Mouse (Mus musculus): ENCODE results near the gene Faf1.

The Faf1 gene

DNA sequence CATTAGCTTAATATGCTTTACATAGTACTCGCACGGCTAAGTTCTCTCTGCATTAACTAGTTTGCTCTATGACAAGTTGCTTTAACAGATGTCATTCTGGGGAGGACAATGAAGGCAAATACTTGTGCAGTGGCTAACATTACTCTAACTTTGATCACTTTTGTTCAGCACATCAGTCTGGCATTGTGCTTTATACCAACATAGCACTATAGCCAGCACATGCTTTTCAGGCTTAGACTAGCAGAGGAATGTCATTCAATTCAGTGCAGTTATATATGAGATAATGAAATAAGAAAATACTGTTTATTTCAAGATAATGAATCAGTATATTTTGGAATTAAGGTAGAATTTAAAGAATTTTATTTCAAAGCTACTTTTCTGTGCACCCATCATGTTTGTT is 115.9 kb downstream of the Faf1 start:
- DNase-seq, result no peak

DNA sequence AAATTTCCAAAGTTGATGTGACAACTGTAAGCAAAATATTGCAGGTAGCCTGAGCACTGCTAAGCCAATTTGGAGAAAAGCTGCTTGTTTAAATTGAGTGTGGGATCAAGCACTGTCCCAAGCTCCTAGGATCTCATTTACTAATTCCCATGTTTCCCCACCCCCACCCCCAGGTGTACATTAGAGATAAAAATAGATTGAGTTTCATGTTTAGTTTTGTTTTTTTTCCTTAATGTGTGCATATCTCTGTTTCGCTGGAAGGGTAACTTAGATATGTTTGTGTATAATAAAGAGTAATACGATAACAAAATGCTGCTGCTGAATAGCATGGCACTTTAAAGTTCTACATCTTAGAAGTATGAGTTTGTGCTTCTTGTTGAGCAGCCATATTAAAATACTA is 116.7 kb downstream of the Faf1 start:
- DNase-seq, result no peak

DNA sequence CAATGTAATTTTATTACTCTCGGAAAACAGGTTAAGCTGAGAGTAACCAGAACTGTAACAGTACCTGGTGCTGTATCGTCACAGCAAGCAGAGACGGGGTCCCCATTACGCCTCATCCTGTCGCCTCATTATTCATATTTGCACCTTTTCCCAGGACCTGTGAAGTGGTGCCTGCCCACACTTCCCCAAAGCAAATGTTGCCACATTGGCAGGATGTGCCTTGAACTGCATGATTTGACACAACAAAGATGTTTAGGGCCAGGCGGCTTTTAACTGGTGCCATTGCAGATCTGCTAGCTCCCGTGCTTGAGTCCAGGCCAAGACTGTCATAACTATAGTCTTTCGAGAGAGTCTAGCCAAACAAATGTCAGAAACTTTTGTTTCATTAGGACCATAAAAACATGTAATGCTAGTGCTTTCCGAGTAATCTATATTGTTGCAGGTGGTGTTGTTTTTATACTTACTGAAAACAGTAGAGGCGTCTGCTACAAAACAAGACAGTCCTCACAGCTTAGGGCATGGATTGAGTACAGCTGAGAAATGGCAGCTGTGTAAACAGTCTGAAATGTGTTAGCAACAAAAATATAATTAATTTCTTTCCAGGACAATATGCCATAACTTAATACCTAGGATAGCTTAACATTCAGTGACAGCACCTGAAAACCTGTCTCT is 121.3 kb downstream of the Faf1 start:
- DNase-seq, result peak; percentile 6 to 24

DNA sequence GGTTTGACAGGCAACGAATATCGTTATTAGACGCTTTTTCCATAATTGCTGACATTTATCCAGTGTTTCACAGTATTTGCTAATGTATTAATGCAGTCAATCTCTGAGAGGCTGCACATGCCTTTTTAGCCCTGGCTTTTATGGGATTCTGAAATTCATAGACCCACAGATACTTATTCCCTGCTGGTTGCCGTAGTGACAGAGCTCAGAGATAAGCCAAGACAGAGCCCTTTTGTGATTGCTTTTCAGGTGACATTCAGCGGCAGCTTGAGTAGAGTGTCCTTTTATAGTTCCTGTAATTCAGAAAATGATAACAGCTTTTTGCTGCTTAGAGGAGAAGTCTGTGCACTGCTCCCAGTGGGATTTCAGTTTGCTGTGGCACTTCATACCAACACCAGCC is 130.0 kb downstream of the Faf1 start:
- no peak for DNase-seq

DNA sequence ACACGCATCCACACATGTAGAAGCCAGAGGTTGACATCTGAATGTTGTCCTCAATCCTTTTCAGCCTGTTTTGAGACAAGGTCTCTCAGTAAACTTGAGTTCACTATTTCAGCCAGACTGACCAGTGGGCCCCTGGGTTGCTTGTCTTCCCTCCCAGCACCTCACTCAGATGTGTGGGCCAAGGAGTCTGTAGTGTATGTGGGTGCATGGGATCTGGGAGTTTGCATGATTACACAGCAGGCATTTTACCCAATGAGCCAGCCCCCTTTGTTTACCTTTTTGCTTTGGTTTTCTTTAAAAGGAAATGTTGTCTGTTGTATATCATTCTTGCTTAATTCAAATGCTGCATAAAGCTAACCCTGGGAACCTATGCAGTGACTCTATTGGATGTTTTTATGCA is 138.8 kb downstream of the Faf1 start:
- DNase-seq, result peak in 1 of 2 experiments; percentile 2

DNA sequence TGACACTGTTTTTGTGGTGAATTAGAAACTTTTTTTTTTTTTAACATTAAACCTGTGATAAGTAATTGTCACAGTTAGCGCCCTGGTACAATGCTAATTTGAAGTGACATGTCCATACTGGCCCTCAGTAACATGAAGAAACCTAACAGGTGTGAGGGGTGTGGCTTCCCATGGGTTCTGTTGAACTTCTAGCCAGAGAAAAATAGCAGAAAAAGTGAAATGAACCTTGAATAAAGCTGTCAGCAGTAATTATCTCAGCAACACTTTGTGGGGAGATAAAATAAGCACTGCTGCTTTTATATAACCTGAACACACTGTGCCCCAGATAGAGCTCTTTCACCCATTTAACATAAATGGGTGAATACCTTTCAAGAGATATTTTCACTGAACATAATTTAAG is 139.2 kb downstream of the Faf1 start:
- peak; percentile 14 to 57 for DNase-seq

DNA sequence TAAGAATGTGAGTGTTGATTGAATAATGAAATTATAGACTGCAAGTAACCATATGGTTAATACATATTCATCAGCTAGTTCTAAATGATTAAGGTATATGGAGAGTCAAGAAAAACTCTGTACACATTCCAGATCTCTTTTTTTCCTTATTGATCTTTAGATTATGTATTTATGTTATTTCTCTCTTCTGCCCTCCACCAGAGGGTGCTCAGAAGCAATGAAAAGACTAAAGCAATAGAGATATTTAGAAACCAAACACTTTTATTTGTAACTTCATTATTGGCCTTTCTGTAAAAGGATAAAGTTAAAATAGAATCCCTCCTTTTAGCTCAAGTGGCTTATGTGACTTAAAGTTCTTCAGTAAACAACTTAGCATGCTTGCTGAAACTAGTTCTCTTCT is 143.1 kb downstream of the Faf1 start:
- no peak for DNase-seq

DNA sequence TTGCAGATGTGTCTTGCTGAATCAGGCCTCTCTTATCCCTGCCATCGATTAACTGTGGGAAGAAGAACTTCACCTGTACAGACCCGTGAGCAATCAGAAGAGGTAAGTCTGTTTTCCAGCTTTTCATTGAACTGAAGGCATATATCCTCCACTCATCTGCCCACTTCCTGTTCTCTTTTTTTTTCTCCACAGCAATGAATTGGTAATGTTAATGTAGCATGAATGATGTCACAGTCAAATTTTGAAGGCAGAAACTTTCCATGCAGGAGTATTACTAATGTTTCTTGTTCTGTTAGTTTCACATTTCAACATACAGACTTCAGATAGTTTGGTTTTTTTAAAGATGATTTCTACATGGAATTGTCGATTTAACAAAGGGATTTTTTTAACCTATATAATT is 153.4 kb downstream of the Faf1 start:
- DNase-seq, result no peak

DNA sequence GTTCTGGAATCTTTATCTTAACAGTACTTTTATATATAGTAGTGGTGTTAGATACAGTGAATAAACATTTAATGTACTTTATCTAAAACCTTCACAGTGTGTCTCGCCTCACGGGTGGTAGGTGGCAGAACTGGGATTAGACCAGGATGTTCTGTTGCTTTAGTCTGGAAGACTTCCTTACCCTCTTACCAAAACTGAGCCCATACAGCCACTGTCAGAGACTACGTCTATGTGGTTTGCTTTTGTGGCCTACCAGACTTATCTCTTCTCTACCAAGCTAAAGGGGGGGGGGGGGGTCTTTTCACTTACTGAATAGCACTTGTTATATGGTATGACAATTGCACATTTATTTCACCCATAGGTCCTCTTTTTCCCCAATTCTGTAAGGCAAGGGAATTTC is 181.5 kb downstream of the Faf1 start:
- no peak for DNase-seq

DNA sequence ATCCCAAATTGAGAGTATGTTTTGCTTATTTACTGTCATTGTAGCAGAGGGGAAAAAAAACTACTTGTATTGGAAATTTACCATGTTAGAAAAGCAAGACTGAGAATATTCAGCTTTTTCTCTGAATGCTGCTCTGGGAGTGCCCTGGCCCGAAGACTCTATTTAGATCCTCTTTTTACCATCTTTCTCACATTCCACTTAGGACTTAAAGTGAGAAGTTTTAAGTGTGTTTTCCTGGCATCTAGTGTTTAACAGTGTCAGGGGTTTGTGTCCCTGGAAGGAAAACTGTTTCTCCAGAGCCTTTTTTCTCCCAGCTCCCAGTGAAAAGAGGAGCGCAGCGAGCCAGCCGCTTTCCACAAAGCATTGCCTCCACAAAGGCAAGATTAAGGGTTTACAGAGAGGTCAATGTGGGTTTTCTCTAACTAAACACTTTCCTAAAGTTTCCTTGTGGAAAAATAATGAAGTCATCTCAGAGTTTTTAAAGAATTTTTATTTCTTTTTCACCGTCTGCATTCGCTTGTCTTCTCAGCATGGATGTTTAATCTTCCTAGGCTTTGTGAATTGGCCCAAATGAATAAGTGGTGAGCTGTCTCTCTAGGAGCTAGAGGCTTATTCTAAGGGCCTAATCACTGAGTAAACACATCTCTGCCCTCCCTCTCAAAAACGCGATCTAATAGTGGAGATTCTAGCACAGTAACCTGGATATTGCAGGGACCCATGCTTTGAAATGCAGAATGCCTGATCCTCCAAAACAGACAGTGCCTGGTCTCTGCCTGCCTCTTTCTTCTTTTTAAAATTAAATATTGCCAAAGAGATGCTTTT is 182.4 kb downstream of the Faf1 start:
- DNase-seq, result no peak

DNA sequence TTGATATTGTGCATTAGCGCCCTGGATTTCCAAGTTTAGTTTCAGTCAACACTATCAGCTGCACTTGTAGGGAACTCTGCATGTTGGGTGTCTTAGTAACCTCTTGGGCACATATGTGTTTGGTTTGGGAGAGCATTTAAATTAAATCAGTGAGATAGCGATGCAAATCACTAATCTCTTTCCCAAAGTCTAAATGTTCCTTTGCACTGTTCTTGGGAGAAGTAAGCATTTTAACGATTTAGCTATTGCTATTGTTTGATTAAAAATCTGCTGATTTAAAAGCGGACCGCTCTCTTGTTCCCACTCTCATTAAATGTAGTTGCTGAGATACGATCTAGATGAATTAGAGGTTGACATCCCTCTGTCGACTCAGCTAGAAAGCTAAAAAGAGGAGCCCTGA is 183.0 kb downstream of the Faf1 start:
- DNase-seq, result no peak

DNA sequence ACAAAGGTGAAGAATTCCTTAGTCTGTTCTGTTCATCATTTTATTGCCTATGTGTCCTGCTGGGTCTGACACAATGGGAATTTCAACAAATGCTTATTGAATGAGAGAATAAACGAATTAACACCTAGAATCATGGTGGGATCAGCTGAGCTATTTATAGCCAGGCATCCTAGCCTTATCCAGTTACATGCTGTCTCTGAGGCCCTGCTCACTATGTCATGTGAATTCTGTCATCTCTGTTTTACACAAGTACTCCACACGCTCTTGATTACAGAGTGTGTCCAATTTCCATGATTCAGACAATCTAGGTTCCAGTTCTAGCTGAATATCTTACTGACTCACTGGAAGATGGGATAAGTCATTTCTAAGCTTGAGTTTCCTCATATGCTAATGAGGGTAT is 183.9 kb downstream of the Faf1 start:
- no peak for DNase-seq

DNA sequence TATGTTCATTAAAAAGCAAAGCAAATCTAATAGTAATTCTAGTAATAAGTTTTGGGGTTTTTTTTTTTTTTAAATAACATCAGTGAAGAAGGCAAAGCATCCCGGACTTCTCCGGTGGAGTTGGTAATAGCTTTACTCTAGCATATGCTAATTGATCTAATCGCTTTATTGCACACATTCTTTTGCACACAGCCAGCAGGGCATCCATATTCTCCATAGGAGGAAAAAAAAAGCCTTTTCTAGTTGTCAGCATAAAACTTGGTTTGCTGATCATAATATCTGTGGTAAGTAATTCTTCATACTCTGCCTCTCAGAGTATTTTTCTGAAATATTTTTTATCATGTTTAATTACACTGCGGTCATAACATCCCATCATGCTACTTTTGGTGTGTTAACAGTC is 185.9 kb downstream of the Faf1 start:
- no peak for DNase-seq

DNA sequence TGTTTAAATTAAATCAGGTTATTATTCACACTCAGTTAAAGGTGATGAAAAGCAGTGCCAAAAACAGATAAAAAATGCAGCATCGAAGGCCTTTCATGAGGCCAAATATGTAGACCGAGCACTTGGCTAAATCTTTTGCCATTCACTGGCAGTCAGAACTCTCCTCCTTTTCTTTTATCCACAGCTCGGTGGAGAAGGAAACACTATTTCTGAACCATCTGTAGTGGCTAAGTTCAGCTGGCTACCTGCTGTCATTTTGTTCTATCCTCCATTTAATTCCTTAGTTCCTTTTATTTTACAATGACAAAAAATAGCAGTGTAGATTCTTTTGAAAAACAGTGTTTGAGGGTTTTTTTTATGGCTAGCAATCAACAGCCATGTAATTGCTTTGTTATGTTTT is 186.6 kb downstream of the Faf1 start:
- DNase-seq, result no peak

DNA sequence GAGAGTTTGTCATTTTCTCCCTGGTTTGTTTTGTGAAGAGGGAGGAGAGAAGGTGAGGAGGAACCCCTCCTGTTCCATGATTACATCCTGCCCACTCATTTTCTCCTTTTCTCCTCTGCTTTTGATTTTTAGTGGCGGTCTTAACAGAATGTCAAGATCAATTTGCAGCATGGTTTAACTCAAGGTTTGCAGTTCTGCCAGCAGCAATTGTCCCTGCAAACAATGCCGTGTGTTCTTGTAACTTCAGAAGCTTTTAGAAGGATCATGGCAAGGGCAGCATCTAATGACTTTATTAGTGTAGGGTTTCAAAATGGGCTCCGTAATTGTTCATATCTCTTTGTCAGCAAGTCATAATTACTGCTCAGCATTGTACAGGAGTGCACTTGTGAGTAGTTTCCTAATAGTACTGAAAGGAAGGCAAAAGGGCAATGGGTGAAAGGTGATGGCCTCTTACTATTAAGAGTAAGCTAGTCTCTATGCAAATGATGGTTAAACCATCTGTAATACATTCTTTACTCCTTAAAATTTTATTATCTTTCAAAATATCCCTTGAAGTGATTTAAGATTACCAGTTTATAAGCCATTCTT is 192.6 kb downstream of the Faf1 start:
- no peak for DNase-seq

DNA sequence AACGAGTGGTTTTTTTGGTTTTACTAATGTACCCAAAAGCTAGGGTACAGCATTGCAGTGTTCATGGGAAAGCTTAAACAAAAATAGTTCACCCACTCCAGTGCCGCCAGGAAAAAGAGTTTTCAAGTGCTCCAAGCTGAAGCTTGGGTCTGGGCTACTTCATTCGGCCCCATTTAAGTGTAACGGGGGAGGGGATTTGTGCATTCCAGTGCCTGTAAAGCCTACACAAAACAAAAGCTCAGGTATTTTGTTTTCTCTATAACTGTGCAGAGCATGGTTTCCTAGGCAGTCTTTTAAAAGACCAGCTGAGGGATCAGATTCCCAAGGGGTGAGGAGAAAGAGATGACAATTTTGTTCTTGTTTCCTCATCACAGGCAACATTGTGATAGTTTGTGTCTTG is 207.9 kb downstream of the Faf1 start:
- DNase-seq, result no peak

DNA sequence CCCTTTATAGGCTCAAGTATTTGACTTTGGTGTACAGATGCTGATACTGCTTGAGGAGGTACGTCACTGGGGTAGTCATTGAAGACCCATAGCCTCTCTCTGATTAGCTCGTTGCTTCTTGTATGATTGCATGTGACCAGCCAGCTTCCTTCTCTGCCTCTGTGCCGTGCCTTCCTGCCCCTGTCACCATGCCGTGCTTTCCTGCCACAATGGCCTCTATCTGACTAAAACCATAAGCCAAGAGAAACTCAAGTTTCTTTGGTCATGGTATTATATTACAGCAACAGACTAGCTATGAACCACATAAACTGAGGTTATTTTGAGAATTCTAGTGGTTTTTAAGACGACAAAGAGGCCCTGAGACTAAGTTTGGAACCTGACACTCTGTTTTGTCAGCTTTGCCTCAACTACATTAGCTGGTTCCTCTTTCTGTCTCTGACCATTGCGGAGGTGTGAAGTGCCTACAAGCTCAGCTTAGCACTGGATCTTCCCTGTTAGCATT is 211.5 kb downstream of the Faf1 start:
- no peak for DNase-seq

DNA sequence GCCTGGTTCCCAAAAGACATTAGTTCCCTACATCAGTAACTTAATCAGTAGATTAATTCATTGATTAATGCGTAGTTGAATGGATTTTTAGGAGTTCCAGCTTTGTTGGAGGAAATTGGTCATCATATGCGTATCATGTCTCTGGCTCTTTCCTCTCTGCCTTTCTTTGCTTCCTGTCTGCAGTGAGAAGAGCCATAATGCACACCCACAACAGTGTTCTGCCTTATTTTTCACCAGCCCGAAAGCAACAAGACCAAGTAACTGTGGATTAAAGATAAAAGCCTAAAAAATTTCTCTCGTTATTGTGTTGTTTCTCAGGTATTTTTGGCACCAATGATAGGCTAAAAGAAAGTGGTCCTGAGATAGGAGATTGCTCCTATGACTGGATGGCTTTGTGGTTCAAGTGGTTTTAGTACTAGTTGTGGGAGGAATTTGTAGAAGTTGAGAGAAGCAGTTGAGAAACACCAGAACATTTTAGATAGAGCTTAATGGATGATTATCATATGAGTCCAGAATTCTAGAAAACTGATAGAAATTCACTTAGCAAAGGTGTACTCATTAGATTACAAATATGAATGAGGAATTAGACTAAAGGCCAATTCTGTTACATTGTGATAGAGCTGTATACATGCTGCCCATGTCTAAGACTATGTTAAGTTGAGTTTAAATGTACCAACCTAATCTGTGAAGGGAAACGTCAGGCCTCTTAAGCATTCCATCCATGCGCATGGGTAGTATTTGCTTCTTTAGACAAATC is 221.6 kb downstream of the Faf1 start:
- no peak for DNase-seq

DNA sequence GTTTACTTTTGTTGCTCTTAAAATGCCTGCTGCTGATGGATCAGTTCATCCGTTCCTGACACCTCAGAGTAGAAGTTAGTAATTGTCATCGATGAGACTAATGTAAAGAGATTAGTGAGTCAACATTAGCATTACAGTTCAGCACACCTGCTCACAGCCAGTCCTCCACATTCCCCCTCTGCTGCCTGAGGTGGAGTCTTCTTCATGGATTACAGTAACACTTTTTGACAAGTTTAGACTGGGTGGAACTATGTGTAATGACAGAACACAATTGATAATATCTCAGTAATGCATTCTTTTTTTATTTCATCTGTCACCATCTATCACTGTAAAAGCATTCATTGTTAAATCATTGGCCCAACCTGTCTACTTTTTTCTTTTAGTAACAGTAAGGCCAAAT is 224.7 kb downstream of the Faf1 start:
- DNase-seq, result no peak

DNA sequence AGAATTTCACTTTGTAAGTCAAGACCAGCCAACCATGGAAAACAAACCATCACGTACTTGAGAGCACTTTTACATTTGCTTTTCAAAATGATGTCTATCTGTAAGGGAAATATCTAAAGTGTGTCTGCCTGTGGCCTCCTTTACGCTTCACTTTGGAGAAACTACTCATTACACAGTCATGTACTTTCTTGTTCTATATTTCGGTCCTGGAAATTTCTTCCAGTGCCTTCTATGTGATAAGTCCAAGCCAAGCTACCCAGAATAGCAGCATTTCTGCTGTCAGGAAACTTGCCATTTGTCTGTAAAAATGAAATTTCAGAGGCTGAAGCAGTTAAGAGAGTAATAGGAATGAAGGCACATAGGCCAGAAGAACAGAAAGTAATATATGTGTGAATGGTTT is 228.1 kb downstream of the Faf1 start:
- no peak for DNase-seq

DNA sequence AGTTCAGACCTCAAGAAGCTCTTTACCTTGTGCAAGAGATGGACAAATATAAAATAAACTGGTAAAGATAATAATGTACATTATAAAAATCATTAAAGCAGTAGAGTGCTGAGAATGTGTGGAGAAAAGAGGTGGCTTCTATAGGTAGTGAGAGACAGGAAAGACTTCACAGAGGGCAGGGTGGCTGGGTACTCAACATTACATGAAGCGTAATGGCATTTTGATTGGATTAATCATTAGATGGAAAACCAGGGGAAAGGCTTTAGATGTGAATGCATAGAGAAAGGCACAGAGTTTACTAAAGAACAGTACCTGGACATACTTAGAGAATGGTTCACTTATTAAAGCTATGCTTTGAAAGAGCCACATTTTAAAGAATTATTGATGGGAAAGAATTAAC is 252.7 kb downstream of the Faf1 start:
- DNase-seq, result no peak

DNA sequence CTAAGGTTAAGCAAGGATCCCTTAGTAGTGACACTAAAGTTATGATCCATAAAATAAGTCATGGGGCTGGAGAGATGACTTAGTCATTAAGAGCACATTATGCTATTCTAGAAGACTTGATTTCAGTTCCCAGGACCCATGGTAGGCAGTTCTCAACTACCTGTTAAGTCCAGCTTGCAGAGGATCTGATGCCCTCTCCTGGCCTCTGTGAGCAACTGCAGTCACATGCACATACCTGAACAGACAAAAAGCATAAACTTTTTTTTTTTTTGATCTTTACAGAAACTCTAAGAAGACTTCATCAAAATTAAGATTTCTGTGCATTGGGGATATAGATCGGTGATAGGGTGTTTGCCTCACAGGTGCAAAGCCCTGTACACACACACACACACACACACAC is 254.1 kb downstream of the Faf1 start:
- DNase-seq, result no peak

DNA sequence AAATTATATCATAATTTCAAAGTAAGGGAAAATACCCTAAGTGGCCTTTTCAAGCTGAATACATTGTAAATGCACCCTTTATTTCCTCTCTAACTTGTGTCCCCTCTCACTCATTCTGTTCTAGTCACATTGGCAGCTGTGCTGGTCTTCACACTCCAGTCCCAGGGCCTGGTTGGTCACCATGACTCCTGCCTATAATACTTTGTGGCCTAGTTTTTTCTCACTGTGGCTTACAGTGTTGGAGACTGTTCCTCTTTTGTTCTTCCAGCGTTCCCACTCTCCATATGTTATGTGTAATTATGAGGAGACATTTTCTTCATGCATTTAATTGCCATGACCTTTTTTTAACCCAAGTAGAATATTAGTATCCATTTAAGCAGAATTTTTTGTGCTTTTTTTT is 254.5 kb downstream of the Faf1 start:
- no peak for DNase-seq

Measured in cerebellum, postnatal 25 days (tissue).